Mouse (Mus musculus): ENCODE measurements at regions not wholly inside any gene's neighbourhood (a gene's known extent, or its start where the extent isn't known, plus 50 kb on each side); places are given as distances from the start of the nearest gene placed in this dataset.

DNA sequence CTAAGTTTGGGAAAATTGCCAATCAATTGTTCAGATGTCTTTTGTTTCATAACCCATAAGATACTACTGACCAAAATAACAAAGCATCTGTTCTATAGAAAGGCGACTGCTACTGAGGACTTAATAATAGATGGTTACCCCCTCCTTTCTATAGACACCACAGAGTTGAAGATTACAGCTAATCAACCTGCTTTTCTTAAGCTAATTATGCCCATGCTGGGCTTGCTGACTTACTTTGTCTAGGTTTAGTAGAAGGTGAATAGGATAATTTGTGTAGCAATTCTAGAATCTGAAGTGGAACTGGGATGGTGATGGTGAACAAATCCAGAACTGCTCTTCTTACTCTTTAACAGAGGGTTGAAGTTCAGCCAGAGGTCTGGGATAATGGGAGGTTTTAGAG lies 53.8 kb upstream of the Tbx18 start:
- Histone ChIP-seq H3K27me3 (ENCODE audit: control insufficient read depth in 1 of 2, insufficient read depth in 2 of 2, low read length in 2 of 2) (no peaks in the 10 kb centered on the region), H3K36me3 (ENCODE audit: control insufficient read depth in 1 of 2, insufficient read depth in 2 of 2, low read length in 2 of 2) (no peaks in the 10 kb centered on the region), H3K27ac (ENCODE audit: control insufficient read depth, low read depth, low read length) (no peak overlapping the region), H3K4me3 (ENCODE audit: control insufficient read depth in 1 of 2, insufficient read depth in 1 of 2, low read depth in 2 of 2, low read length in 2 of 2) (no peak overlapping the region), H3K9ac (ENCODE audit: control insufficient read depth, low read depth, low read length, poor library complexity, severe bottlenecking) (no peak overlapping the region), H3K4me1 (ENCODE audit: control insufficient read depth in 1 of 2, insufficient read depth in 2 of 2, low read length in 2 of 2) (no peaks in the 10 kb centered on the region), H3K79me2 (ENCODE audit: control insufficient read depth, insufficient read depth, low read length, poor library complexity) (no peaks in the 10 kb centered on the region), H3K9me3 (replicated peaks; ENCODE audit: insufficient read depth, low read length) (no peaks in the 10 kb centered on the region)
- DNase-seq (ENCODE audit: low read depth, low spot score) = no peak
- no peak for TF ChIP-seq RAD21 (IDR thresholded peaks at IDR 0.05; ENCODE audit: low read depth, low read length)
- TF ChIP-seq MYB (IDR thresholded peaks at IDR 0.05; ENCODE audit: low read depth, low read length) = no peak
- no peak for TF ChIP-seq POLR2A (IDR thresholded peaks at IDR 0.05; ENCODE audit: control insufficient read depth in 1 of 2, insufficient read depth in 1 of 2, low read depth in 1 of 2, low read length in 2 of 2, poor library complexity in 1 of 2)
- TF ChIP-seq GABPA (IDR thresholded peaks at IDR 0.05; ENCODE audit: low read depth, low read length) = no peak
- TF ChIP-seq ETS1 (IDR thresholded peaks at IDR 0.05; ENCODE audit: low read depth, low read length) = no peak
- no peak for TF ChIP-seq TBP (IDR thresholded peaks at IDR 0.05; ENCODE audit: low read depth, low read length)
- TF ChIP-seq POLR2AphosphoS2 (IDR thresholded peaks at IDR 0.05; ENCODE audit: low read length) = no peak
- no peak for TF ChIP-seq ZMIZ1 (IDR thresholded peaks at IDR 0.05; ENCODE audit: low read depth, low read length)
- no peak for TF ChIP-seq CHD1 (IDR thresholded peaks at IDR 0.05; ENCODE audit: low read depth, low read length)
- no peak for TF ChIP-seq ELF1 (IDR thresholded peaks at IDR 0.05; ENCODE audit: low read depth, low read length)
- TF ChIP-seq ZNF384 (IDR thresholded peaks at IDR 0.05; ENCODE audit: low read depth, low read length) = no peak
- TF ChIP-seq HCFC1 (IDR thresholded peaks at IDR 0.05; ENCODE audit: low read depth, low read length) = no peak
- TF ChIP-seq MAZ (IDR thresholded peaks at IDR 0.05; ENCODE audit: low read depth, low read length) = no peak
- no peak for TF ChIP-seq MAX (IDR thresholded peaks at IDR 0.05; ENCODE audit: low read length)
- no peak for TF ChIP-seq EP300 (IDR thresholded peaks at IDR 0.05; ENCODE audit: low read depth in 1 of 2, low read length in 2 of 2)
- TF ChIP-seq BHLHE40 (IDR thresholded peaks at IDR 0.05; ENCODE audit: borderline replicate concordance, low read depth, low read length) = no peak
- no peak for TF ChIP-seq JUND (IDR thresholded peaks at IDR 0.05; ENCODE audit: low read depth, low read length)
- no peak for TF ChIP-seq SIN3A (IDR thresholded peaks at IDR 0.05; ENCODE audit: low read length)
- no peak for TF ChIP-seq CHD2 (IDR thresholded peaks at IDR 0.05; ENCODE audit: low read length)
- TF ChIP-seq UBTF (IDR thresholded peaks at IDR 0.05; ENCODE audit: borderline replicate concordance, insufficient read depth, low read depth, low read length) = no peak

DNA sequence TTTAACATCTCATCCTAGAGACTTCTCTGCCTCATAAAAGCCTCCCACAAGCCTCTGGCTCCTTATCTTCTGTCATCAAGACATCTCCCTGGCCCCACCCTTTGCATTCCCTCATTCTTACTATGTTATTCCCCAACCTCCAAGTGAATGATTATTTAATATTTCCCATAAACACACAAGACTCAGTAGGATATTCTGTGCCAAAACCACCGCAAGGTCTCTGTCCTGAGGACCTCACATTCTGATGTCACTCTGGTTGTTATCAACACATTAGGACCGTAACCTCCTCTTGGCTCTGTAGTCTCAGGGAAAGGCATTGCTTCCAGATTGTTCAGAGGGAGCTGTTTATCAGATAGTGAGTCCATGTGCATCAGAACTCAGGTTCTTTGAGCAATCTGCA lies 80.7 kb upstream of the Tbx18 start:
- TF ChIP-seq GATA1 (IDR thresholded peaks at IDR 0.05; ENCODE audit: low read depth, low read length) (no peak), CHD2 (IDR thresholded peaks at IDR 0.05; ENCODE audit: low read length) (no peak)
- no peaks in the 10 kb centered on the region for H3K27me3 ChIP-seq (ENCODE audit: control insufficient read depth in 1 of 2, insufficient read depth in 2 of 2, low read length in 2 of 2)
- H3K9ac ChIP-seq (ENCODE audit: control insufficient read depth, low read depth, low read length, poor library complexity, severe bottlenecking) = no peak overlapping the region
- H3K79me2 ChIP-seq (ENCODE audit: control insufficient read depth, insufficient read depth, low read length, poor library complexity) = no peaks in the 10 kb centered on the region
- no peak overlapping the region for H3K27ac ChIP-seq (ENCODE audit: control insufficient read depth, low read depth, low read length)
- no peak overlapping the region for H3K4me3 ChIP-seq (ENCODE audit: control insufficient read depth in 1 of 2, insufficient read depth in 1 of 2, low read depth in 2 of 2, low read length in 2 of 2)
- no peaks in the 10 kb centered on the region for H3K4me1 ChIP-seq (ENCODE audit: control insufficient read depth in 1 of 2, insufficient read depth in 2 of 2, low read length in 2 of 2)
- no peaks in the 10 kb centered on the region for H3K9me3 ChIP-seq (replicated peaks; ENCODE audit: insufficient read depth, low read length)
- DNase-seq (ENCODE audit: low read depth, low spot score) = no peak
- no peaks in the 10 kb centered on the region for H3K36me3 ChIP-seq (ENCODE audit: control insufficient read depth in 1 of 2, insufficient read depth in 2 of 2, low read length in 2 of 2)
